Mouse (Mus musculus) heart, embryonic 16.5 days (tissue): Measurements from ENCODE around the gene Psmd14. TPM values are rescaled to one million over a fixed set of nuclear protein-coding genes. Genes with fewer than 3 reads are reported as not detected.

Experiments used
- ATAC-seq: fragments of 200-750 bp; cut with Nextera tagmentation; replicated peaks from 2 replicates; pipeline ENCODE4 v1.8.0; 2017; ENCODE audit warnings: moderate number of reproducible peaks; ENCODE audit not compliant: insufficient read depth, low FRiP score; ENCODE audit errors: extremely low read depth
- H3K27ac ChIP-seq: fragments of 300-500 bp; sonication (generic); 2 replicates; pipeline ENCODE4 v1.5.1; 2014; ENCODE audit warnings: mild to moderate bottlenecking, low read length, control low read depth, moderate library complexity
- H3K27me3 ChIP-seq: fragments of 300-500 bp; sonication (generic); 2 replicates; pipeline ENCODE4 v1.6.1; 2014; ENCODE audit warnings: low read length, mixed read lengths; ENCODE audit not compliant: control insufficient read depth, insufficient read depth
- H3K36me3 ChIP-seq: fragments of 300-500 bp; sonication (generic); 2 replicates; pipeline ENCODE4 v1.6.1; 2014; ENCODE audit not compliant: control insufficient read depth, insufficient read depth
- H3K4me1 ChIP-seq: fragments of 300-500 bp; sonication (generic); 2 replicates; pipeline ENCODE4 v1.6.1; 2014; ENCODE audit warnings: low read length, mixed read lengths; ENCODE audit not compliant: control insufficient read depth, insufficient read depth
- H3K4me2 ChIP-seq: fragments of 300-500 bp; sonication (generic); 2 replicates; pipeline ENCODE4 v1.6.1; 2014; ENCODE audit warnings: low read depth, mild to moderate bottlenecking, control low read depth, low read length
- H3K4me3 ChIP-seq: fragments of 300-500 bp; sonication (generic); 2 replicates; pipeline ENCODE4 v1.5.1; 2014; ENCODE audit warnings: mild to moderate bottlenecking, control low read depth, low read length
- H3K9ac ChIP-seq: fragments of 300-500 bp; sonication (generic); 2 replicates; pipeline ENCODE4 v1.6.1; 2014; ENCODE audit warnings: low read length, control low read depth
- H3K9me3 ChIP-seq: fragments of 300-500 bp; sonication (generic); replicated peaks from 2 replicates; pipeline ENCODE4 v1.6.1; 2016; ENCODE audit warnings: low read length; ENCODE audit not compliant: control insufficient read depth
- WGBS: fragments of 180-500 bp; shearing (Covaris S2); extraction: QIAGEN DNeasy Blood & Tissue Kit; methylation state at CpG from one replicate; pipeline ENCODE4 v1.1.7; 2014; 5-methylcytosine and 5-hydroxymethylcytosine counted together
- polyA plus RNA-seq: library from polyadenylated mRNA; unstranded; fragments of >200 nt; fragmentation: Nextera tagmentation; extraction: Ambion mirVana; gene quantifications from 2 replicates; pipeline ENCODE4 v1.2.1, GENCODE M21; 2015

Gene Psmd14
- polyA plus RNA-seq, result 115 and 146 TPM in 2 replicates

DNA sequence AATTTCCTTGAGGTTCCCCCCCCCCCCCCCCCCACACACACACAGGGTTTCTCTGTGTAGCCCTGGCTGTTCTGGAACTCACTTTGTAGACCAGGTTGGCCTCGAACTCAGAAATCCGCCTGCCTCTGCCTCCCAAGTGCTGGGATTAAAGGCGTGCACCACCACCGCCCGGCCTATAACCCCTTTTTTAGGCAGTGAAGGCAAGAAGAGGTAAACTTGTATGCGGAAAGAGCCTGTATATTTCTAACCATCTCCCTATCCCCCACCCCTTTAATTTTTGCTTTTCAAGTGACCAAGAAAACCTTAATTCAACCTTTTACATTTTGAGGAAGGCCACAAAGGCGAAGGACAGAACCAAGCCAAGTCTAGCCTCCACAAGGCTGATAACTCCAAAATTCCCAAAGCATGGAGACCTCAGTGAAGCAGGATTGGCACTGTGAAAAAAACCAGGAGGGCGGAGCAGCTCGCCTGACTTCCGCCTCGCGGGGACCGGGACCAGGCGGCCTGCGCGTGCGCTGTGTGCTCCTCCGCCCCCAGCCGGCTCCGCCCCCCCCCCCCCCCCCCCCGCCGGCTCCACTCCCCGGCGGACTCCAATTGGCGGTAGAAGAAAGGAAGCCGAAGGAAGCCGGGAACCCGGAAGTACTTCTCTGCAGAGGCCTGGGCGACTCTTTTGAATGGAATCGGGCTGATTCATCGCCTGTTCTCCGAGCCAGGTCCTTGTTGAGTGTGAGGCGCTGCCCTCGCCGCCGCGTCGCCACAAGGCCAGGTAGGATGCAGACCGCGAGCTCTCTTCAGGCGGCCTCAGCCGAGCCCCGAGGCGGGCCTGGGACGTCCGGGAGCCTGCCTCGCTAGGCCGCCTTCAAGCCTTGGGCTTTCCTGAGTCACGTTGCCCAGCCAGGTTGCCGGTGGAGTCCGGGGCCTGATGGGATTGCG lies at the start of gene Psmd14:
Gene Psmd14, plus strand, starts transcription at position 587 of the 933 bp plus-strand sequence.
- 6% methylated on average over 45 of the region's 52 CpGs for WGBS
- no peaks in the 10 kb centered on the region for H3K27me3 ChIP-seq
- peak within 1 kb of the TSS; percentile 91 for H3K9ac ChIP-seq
- H3K9me3 ChIP-seq, result no peaks in the 10 kb centered on the region
- H3K36me3 ChIP-seq, result no peaks in the 10 kb centered on the region
- peaks cover 8% of the 10 kb centered on the region for H3K4me1 ChIP-seq
- H3K4me2 ChIP-seq, result peak within 1 kb of the TSS; percentile 91
- H3K4me3 ChIP-seq, result peak within 1 kb of the TSS; percentile 89
- peak within 1 kb of the TSS; percentile 83 for H3K27ac ChIP-seq
- peak; percentile 97 for ATAC-seq

DNA sequence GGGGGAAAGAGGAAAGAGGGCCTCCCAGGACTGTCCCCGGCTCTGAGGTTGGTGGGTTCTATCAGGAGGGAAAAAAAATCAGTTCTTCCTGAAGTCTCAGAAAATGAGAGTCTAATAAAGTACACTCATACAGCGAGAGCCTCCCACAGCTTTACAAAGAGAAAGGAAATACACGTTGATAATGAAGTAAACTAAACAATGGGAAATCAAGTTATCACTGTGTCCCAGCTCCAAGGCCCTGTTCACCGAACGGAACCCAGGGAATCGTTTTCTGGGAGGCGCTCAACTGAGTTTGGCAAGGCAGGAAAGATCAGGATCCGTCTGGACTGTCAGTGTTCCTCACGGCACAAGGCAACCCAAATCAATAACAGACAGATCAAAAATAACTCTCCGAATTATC lies 48.7 kb upstream of the Psmd14 start:
- no peak overlapping the region for H3K27ac ChIP-seq
- H3K4me1 ChIP-seq, result 0 out of 2 replicates have a peak, but pooled peaks cover 2% of the 10 kb centered on the region
- H3K4me2 ChIP-seq, result no peak overlapping the region
- no peak overlapping the region for H3K9ac ChIP-seq
- no peaks in the 10 kb centered on the region for H3K36me3 ChIP-seq
- H3K4me3 ChIP-seq, result no peak overlapping the region
- no peaks in the 10 kb centered on the region for H3K27me3 ChIP-seq
- WGBS, result 66% methylated on average over 10 of the region's 10 CpGs
- H3K9me3 ChIP-seq, result no peaks in the 10 kb centered on the region
- no peak; the same call in 1 of the 2 replicates for ATAC-seq

DNA sequence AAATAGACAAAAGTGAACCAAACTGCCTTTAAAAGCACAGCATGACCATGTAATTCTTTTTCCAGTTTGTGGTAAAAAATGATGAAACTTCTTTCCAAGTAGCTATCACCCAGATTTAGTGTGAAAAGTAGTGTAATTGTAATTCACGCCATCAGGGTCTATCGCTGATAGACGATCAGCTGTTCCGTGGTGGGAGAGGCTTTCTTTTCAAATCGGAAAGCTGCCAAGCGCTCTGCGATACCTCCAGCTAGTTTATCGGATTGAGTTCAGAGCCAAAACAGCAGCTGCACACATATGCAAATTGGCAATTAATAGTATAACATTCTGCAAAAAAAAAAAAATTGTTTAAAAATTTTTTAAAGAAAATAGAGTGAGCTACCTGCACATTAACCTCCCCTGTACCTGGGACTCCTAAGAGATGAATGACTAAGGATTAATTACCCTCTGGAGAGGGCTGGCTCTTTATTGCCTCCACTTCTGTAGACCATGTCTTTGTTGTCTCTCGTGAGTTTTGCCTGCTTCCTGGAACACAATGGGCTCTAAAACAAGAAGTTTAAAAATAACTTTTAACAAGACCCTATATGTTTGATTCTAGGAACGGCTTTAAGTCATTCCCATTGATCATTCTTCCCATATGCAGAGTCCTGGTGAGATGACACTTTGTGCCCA lies 47.8 kb upstream of the Psmd14 start:
- Histone ChIP-seq H3K27ac (no peak overlapping the region), H3K4me3 (no peak overlapping the region), H3K27me3 (no peaks in the 10 kb centered on the region), H3K9me3 (no peaks in the 10 kb centered on the region), H3K36me3 (no peaks in the 10 kb centered on the region), H3K4me1 (0 out of 2 replicates have a peak, but pooled peaks cover 2% of the 10 kb centered on the region), H3K4me2 (no peak overlapping the region), H3K9ac (no peak overlapping the region)
- 56% methylated on average over 10 of the region's 10 CpGs for WGBS
- no peak for ATAC-seq

- H3K9ac ChIP-seq, result no peak overlapping the region
- no peak overlapping the region for H3K4me3 ChIP-seq
- H3K4me2 ChIP-seq, result no peak overlapping the region
- no peaks in the 10 kb centered on the region for H3K36me3 ChIP-seq
- H3K27me3 ChIP-seq, result no peaks in the 10 kb centered on the region
- no peak overlapping the region for H3K27ac ChIP-seq
- H3K9me3 ChIP-seq, result 0 out of 2 replicates have a peak, but pooled peaks cover 3% of the 10 kb centered on the region
- WGBS, result 84% methylated on average over 7 of the region's 7 CpGs
- 0 out of 2 replicates have a peak, but pooled peaks cover 2% of the 10 kb centered on the region for H3K4me1 ChIP-seq
- ATAC-seq, result no peak
Measured at GRCm38 (mm10) chr2:61667420-61667819, 44.1 kb upstream of the Psmd14 start.

GRCm38 (mm10) chr2:61668260-61668659 lies 43.2 kb upstream of the Psmd14 start:
- no peak overlapping the region for H3K4me2 ChIP-seq
- no peak for ATAC-seq
- 23% methylated on average over 4 of the region's 4 CpGs for WGBS

DNA sequence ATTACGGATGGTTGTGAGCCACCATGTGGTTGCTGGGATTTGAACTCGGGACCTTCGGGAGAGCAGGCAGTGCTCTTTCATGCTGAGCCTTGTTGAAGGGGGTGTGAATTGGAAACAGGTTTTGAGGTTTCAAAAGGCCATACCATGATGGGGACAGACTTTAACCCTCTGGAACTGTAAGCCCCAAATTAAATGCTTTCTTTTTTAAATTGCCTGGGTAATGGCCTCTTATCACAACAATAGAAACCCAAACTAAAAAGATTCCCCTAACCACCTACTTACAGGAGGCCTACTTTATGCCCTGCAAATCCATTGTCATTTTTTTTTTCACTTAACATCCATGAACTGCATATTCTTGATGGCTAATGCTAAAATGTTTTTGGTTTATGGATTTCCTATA lies 36.9 kb upstream of the Psmd14 start:
- no peak for ATAC-seq
- Histone ChIP-seq H3K4me2 (no peak overlapping the region), H3K36me3 (no peaks in the 10 kb centered on the region), H3K4me3 (no peak overlapping the region), H3K27ac (no peak overlapping the region), H3K4me1 (no peaks in the 10 kb centered on the region), H3K9me3 (0 out of 2 replicates have a peak, but pooled peaks cover 3% of the 10 kb centered on the region), H3K27me3 (no peaks in the 10 kb centered on the region), H3K9ac (no peak overlapping the region)
- WGBS, result 91% methylated on average over 3 of the region's 3 CpGs

More at GRCm38 (mm10) chr2:61668260-61668659, 43.2 kb upstream of the Psmd14 start:
- Histone ChIP-seq H3K27ac (no peak overlapping the region), H3K4me1 (0 out of 2 replicates have a peak, but pooled peaks cover 2% of the 10 kb centered on the region), H3K9me3 (0 out of 2 replicates have a peak, but pooled peaks cover 3% of the 10 kb centered on the region), H3K9ac (no peak overlapping the region), H3K27me3 (no peaks in the 10 kb centered on the region), H3K36me3 (no peaks in the 10 kb centered on the region), H3K4me3 (no peak overlapping the region)

- no peak overlapping the region for H3K27ac ChIP-seq
- ATAC-seq, result no peak
- H3K9ac ChIP-seq, result no peak overlapping the region
- WGBS, result 70% methylated on average over 1 of the region's 1 CpGs
- H3K27me3 ChIP-seq, result no peaks in the 10 kb centered on the region
- no peaks in the 10 kb centered on the region for H3K36me3 ChIP-seq
- H3K4me3 ChIP-seq, result no peak overlapping the region
- no peaks in the 10 kb centered on the region for H3K4me1 ChIP-seq
- no peak overlapping the region for H3K4me2 ChIP-seq
- no peaks in the 10 kb centered on the region for H3K9me3 ChIP-seq
Measured at GRCm38 (mm10) chr2:61681572-61681971, 29.9 kb upstream of the Psmd14 start.

DNA sequence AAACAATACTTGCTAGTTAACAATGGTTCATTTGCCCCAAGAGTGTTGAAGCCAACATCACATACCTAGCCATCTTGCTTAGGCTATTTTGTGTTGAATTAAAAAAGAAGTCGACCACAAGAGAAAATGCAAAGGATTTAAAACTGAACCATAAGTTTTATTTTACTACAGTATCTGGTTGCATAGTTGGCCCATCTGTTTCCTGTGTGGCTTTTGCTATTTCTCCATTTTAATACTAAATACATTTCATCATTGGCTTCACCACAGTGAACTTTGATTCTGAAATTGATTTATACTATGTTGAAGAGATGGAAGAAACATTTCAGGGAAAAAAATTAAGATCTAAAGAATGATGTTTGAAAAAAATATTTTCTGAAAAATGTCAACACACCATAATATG lies 25.0 kb upstream of the Psmd14 start:
- 39% methylated on average over 1 of the region's 1 CpGs for WGBS
- ATAC-seq, result no peak

GRCm38 (mm10) chr2:61689086-61689485 lies 22.4 kb upstream of the Psmd14 start:
- Histone ChIP-seq H3K4me3 (no peak overlapping the region), H3K9ac (no peak overlapping the region), H3K4me2 (no peak overlapping the region), H3K27me3 (no peaks in the 10 kb centered on the region), H3K36me3 (no peaks in the 10 kb centered on the region), H3K27ac (no peak overlapping the region), H3K4me1 (no peaks in the 10 kb centered on the region), H3K9me3 (no peaks in the 10 kb centered on the region)
- no peak for ATAC-seq
- WGBS, result 70% methylated on average over 3 of the region's 3 CpGs

More for the DNA sequence above, 25.0 kb upstream of the Psmd14 start:
- no peak overlapping the region for H3K27ac ChIP-seq
- no peaks in the 10 kb centered on the region for H3K9me3 ChIP-seq
- no peak overlapping the region for H3K4me3 ChIP-seq
- no peak overlapping the region for H3K4me2 ChIP-seq
- H3K4me1 ChIP-seq, result no peaks in the 10 kb centered on the region
- H3K27me3 ChIP-seq, result no peaks in the 10 kb centered on the region
- no peak overlapping the region for H3K9ac ChIP-seq
- H3K36me3 ChIP-seq, result no peaks in the 10 kb centered on the region
